Mouse (Mus musculus) intestine, embryonic 15.5 days (tissue): ENCODE data around the gene Gnpda2. TPM values are rescaled to one million over a fixed set of nuclear protein-coding genes. Genes with fewer than 3 reads are reported as not detected.

Source experiments
- polyA plus RNA-seq: library from polyadenylated mRNA; unstranded; fragments of >200 nt; fragmentation: Nextera tagmentation; extraction: Ambion mirVana; gene quantifications from 2 replicates; pipeline ENCODE4 v1.2.1, GENCODE M21; 2015

The Gnpda2 gene
- polyA plus RNA-seq, 1 experiment from 2014 or later: 38.5 TPM

Other genes starting within 250 kb of the Gnpda2 start
- gene Yipf7, start 49.7 kb downstream of the Gnpda2 start, polyA plus RNA-seq: not detected in 2 replicates
- 41.9 and 45.3 TPM in 2 replicates for gene Guf1, start 35.4 kb downstream of the Gnpda2 start, polyA plus RNA-seq